Mouse (Mus musculus): Measurements from ENCODE around the gene Slc18a3. TPM values are rescaled to one million over a fixed set of nuclear protein-coding genes. Genes with fewer than 3 reads are reported as not detected.

Slc18a3 gene
- polyA plus RNA-seq, 1 experiment, result not detected

DNA sequence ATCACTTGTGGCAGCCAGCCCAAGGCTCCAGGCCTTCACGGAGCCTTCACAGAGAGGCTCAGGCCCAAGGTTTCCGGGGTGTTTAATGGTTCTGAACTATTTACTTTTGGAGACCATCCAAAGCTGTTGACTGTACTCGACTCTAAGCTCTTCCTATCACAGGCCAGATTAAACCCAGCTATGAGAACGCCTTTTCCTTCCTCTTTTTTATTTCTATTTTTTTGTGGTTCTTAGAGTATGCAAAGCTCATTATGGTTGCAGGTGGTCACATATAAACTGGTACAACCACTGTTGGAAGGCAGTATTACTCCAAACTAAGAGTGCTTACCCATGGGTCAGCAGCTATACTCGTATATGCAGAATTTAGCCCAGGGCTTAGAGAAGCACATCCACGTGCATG lies 17.7 kb downstream of the Slc18a3 start:
- Histone ChIP-seq H3K36me3 (ENCODE audit: control insufficient read depth, insufficient read depth) (no peaks in the 10 kb centered on the region), H3K79me3 (ENCODE audit: low read depth) (no peaks in the 10 kb centered on the region), H3K4me3 (ENCODE audit: insufficient read depth, poor library complexity, severe bottlenecking) (no peak overlapping the region), H3K27me3 (ENCODE audit: control insufficient read depth, insufficient read depth, insufficient read length) (peaks cover 27% of the 10 kb centered on the region), H3ac (ENCODE audit: control insufficient read depth, insufficient read length, low read depth) (no peak overlapping the region), H3K79me2 (ENCODE audit: control insufficient read depth, insufficient read depth) (no peaks in the 10 kb centered on the region)
- no peak for TF ChIP-seq CTCF (IDR thresholded peaks at IDR 0.05; ENCODE audit: control insufficient read depth, insufficient read depth, insufficient read length)
- no peak for TF ChIP-seq MYOD1 (IDR thresholded peaks at IDR 0.05; ENCODE audit: control insufficient read depth, insufficient read length, low read depth)
- no peak for TF ChIP-seq CEBPB (IDR thresholded peaks at IDR 0.05; ENCODE audit: low read depth)
- TF ChIP-seq FOSL1 (IDR thresholded peaks at IDR 0.05; ENCODE audit: insufficient read depth, low read length, poor library complexity, severe bottlenecking), result no peak
- TF ChIP-seq MYOG (IDR thresholded peaks at IDR 0.05; ENCODE audit: control insufficient read depth, extremely low read depth, insufficient read length), result no peak
- TF ChIP-seq MAX (IDR thresholded peaks at IDR 0.05), result no peak
- no peak for TF ChIP-seq USF1 (IDR thresholded peaks at IDR 0.05; ENCODE audit: low read depth)

DNA sequence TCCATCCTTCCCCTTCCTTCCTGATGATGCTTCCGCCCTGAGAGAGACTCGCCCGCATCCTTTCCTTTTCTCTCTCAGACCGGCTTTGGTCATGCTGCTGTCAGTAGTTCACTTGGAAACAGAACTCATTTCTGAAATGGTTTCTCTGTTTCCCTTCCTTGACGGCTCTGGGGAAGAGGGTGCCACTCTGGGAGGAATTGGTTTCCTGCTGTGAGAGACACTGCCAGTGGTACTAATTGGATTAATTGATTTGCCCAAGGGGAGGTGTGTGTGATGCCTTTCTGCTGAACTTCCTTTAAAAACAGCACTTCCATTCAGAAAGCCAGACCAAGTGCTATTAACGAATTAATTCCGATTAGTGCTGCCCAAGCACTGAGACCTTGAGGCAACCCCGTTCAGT lies 21.2 kb downstream of the Slc18a3 start:
- H3K4me3 ChIP-seq (ENCODE audit: insufficient read depth, poor library complexity, severe bottlenecking), result no peak overlapping the region
- peaks cover 42% of the 10 kb centered on the region for H3K27me3 ChIP-seq (ENCODE audit: control insufficient read depth, insufficient read depth, insufficient read length)
- H3ac ChIP-seq (ENCODE audit: control insufficient read depth, insufficient read length, low read depth), result no peak overlapping the region
- no peaks in the 10 kb centered on the region for H3K79me2 ChIP-seq (ENCODE audit: control insufficient read depth, insufficient read depth)
- H3K36me3 ChIP-seq (ENCODE audit: control insufficient read depth, insufficient read depth), result no peaks in the 10 kb centered on the region
- TF ChIP-seq CEBPB (IDR thresholded peaks at IDR 0.05; ENCODE audit: low read depth) (no peak), MAX (IDR thresholded peaks at IDR 0.05) (no peak), MYOD1 (IDR thresholded peaks at IDR 0.05; ENCODE audit: control insufficient read depth, insufficient read length, low read depth) (no peak), FOSL1 (IDR thresholded peaks at IDR 0.05; ENCODE audit: insufficient read depth, low read length, poor library complexity, severe bottlenecking) (no peak), USF1 (IDR thresholded peaks at IDR 0.05; ENCODE audit: low read depth) (no peak), CTCF (IDR thresholded peaks at IDR 0.05; ENCODE audit: control insufficient read depth, insufficient read depth, insufficient read length) (no peak), MYOG (IDR thresholded peaks at IDR 0.05; ENCODE audit: control insufficient read depth, extremely low read depth, insufficient read length) (no peak)
- no peaks in the 10 kb centered on the region for H3K79me3 ChIP-seq (ENCODE audit: low read depth)

DNA sequence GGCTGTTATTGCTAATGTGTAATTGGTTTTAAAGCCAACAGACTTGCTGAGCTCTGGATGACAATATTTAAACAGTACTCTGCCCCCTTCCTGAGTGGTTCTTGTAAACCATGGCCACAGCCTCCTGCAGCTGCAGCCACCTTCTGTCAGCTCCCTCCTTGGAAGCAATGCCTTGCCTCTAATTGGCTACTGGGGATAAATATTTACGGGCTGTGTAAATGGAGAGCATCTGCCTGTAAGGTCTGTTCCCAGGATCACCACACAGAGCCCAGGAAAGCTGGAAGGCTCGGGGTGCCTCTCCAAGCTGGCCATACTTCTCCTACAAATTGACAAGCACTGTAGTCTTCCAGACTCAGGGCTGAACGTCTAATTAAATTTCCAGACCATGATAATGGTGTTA lies 24.9 kb downstream of the Slc18a3 start:
- TF ChIP-seq MYOD1 (IDR thresholded peaks at IDR 0.05; ENCODE audit: control insufficient read depth, insufficient read length, low read depth), result no peak
- no peak for TF ChIP-seq FOSL1 (IDR thresholded peaks at IDR 0.05; ENCODE audit: insufficient read depth, low read length, poor library complexity, severe bottlenecking)
- TF ChIP-seq MYOG (IDR thresholded peaks at IDR 0.05; ENCODE audit: control insufficient read depth, extremely low read depth, insufficient read length), result no peak
- no peak for TF ChIP-seq MAX (IDR thresholded peaks at IDR 0.05)
- no peak for TF ChIP-seq CEBPB (IDR thresholded peaks at IDR 0.05; ENCODE audit: low read depth)
- TF ChIP-seq CTCF (IDR thresholded peaks at IDR 0.05; ENCODE audit: control insufficient read depth, insufficient read depth, insufficient read length), result no peak
- Histone ChIP-seq H3K27me3 (ENCODE audit: control insufficient read depth, insufficient read depth, insufficient read length) (peaks cover 32% of the 10 kb centered on the region), H3ac (ENCODE audit: control insufficient read depth, insufficient read length, low read depth) (no peak overlapping the region), H3K36me3 (ENCODE audit: control insufficient read depth, insufficient read depth) (no peaks in the 10 kb centered on the region), H3K79me3 (ENCODE audit: low read depth) (no peaks in the 10 kb centered on the region), H3K79me2 (ENCODE audit: control insufficient read depth, insufficient read depth) (no peaks in the 10 kb centered on the region), H3K4me3 (ENCODE audit: insufficient read depth, poor library complexity, severe bottlenecking) (no peak overlapping the region)

DNA sequence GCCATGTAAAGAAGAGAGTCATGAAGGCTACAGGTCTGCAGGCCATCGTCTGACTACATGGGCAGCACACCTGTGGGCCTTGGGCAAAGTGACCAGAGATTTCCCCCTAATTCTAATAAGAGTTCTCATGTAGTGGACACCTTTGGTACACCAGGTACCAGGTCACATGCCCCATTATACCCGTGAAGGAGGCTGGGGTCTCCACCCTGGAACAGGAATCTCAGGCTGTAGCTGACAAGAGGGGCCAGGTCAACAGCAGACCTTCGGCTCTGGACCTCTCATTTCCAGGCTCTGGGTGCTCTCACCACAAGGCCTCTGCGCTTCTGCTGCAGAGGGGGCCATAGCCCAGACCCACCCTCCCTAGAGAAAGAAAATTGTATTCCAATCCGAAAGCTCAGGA lies 25.3 kb downstream of the Slc18a3 start:
- TF ChIP-seq MYOD1 (IDR thresholded peaks at IDR 0.05; ENCODE audit: control insufficient read depth, insufficient read length, low read depth), result no peak
- no peak for TF ChIP-seq MYOG (IDR thresholded peaks at IDR 0.05; ENCODE audit: control insufficient read depth, extremely low read depth, insufficient read length)
- TF ChIP-seq USF1 (IDR thresholded peaks at IDR 0.05; ENCODE audit: low read depth), result no peak
- no peak for TF ChIP-seq MAX (IDR thresholded peaks at IDR 0.05)
- Histone ChIP-seq H3K4me3 (ENCODE audit: insufficient read depth, poor library complexity, severe bottlenecking) (no peak overlapping the region), H3K79me3 (ENCODE audit: low read depth) (no peaks in the 10 kb centered on the region), H3K27me3 (ENCODE audit: control insufficient read depth, insufficient read depth, insufficient read length) (peaks cover 28% of the 10 kb centered on the region), H3K36me3 (ENCODE audit: control insufficient read depth, insufficient read depth) (no peaks in the 10 kb centered on the region), H3K79me2 (ENCODE audit: control insufficient read depth, insufficient read depth) (no peaks in the 10 kb centered on the region), H3ac (ENCODE audit: control insufficient read depth, insufficient read length, low read depth) (no peak overlapping the region)

DNA sequence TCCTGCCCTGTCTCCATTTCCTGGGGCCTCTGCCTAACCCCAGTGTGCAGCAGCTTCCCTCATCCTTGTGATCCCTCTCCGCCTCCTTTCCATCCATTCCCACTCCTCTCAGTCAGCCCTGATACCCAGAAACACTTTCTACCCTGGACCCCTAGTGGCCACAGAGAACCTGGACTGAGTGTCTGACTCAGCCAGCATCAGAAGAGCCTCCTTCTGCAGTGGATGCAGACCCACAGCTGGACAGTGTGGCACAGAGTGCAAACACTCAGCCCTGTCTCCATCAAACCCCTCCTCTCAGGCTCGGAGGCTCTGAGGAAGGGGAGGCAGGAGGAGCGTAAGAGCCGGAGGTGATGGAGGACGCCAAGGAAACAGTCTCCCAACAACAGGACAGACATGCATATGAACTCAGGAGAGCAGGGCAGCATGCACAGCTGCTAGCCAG lies 27.3 kb downstream of the Slc18a3 start:
- no peak for TF ChIP-seq CEBPB (IDR thresholded peaks at IDR 0.05; ENCODE audit: low read depth)
- no peak for TF ChIP-seq MAX (IDR thresholded peaks at IDR 0.05)
- TF ChIP-seq CTCF (IDR thresholded peaks at IDR 0.05; ENCODE audit: control insufficient read depth, insufficient read depth, insufficient read length), result no peak
- TF ChIP-seq USF1 (IDR thresholded peaks at IDR 0.05; ENCODE audit: low read depth), result no peak
- TF ChIP-seq MYOD1 (IDR thresholded peaks at IDR 0.05; ENCODE audit: control insufficient read depth, insufficient read length, low read depth), result no peak
- no peak for TF ChIP-seq FOSL1 (IDR thresholded peaks at IDR 0.05; ENCODE audit: insufficient read depth, low read length, poor library complexity, severe bottlenecking)
- no peak for TF ChIP-seq MYOG (IDR thresholded peaks at IDR 0.05; ENCODE audit: control insufficient read depth, extremely low read depth, insufficient read length)
- Histone ChIP-seq H3ac (ENCODE audit: control insufficient read depth, insufficient read length, low read depth) (no peak overlapping the region), H3K27me3 (ENCODE audit: control insufficient read depth, insufficient read depth, insufficient read length) (peaks cover 24% of the 10 kb centered on the region), H3K79me2 (ENCODE audit: control insufficient read depth, insufficient read depth) (no peaks in the 10 kb centered on the region), H3K36me3 (ENCODE audit: control insufficient read depth, insufficient read depth) (no peaks in the 10 kb centered on the region), H3K79me3 (ENCODE audit: low read depth) (no peaks in the 10 kb centered on the region), H3K4me3 (ENCODE audit: insufficient read depth, poor library complexity, severe bottlenecking) (no peak overlapping the region)

DNA sequence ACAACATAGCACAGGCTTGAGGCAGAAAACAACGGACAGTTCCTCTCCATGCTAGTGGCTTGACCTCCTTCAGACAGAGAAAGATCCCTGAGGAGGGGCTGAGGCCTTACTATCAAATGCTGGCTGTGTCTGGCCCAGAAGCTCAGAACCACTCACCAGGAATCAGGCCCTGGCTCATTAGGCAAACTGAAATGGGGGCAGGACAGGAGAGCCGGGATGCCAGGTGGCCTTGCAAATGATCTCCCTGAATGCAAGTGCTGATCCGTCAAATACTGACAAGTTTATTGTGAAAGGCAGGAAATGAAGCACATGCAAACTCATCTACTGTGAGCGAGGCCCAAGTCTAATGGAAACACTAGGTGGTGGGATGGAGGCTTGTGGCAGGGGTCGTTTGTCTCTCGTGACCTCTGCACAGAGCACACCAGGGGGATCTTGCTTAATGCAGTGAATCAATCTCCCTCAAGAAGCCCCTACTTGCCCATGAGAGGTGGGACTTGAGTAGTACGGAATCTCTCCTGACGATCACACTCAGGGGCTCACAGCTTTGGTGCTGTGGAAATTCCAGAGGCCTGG lies 35.5 kb downstream of the Slc18a3 start:
- H3K27me3 ChIP-seq (ENCODE audit: control insufficient read depth, insufficient read depth, insufficient read length), result peaks cover 57% of the 10 kb centered on the region
- H3K36me3 ChIP-seq (ENCODE audit: control insufficient read depth, insufficient read depth), result no peaks in the 10 kb centered on the region
- no peak overlapping the region for H3ac ChIP-seq (ENCODE audit: control insufficient read depth, insufficient read length, low read depth)
- H3K79me3 ChIP-seq (ENCODE audit: low read depth), result no peaks in the 10 kb centered on the region
- H3K79me2 ChIP-seq (ENCODE audit: control insufficient read depth, insufficient read depth), result no peaks in the 10 kb centered on the region
- no peak for TF ChIP-seq CTCF (IDR thresholded peaks at IDR 0.05; ENCODE audit: control insufficient read depth, insufficient read depth, insufficient read length)
- no peak for TF ChIP-seq MYOG (IDR thresholded peaks at IDR 0.05; ENCODE audit: control insufficient read depth, extremely low read depth, insufficient read length)
- TF ChIP-seq MYOD1 (IDR thresholded peaks at IDR 0.05; ENCODE audit: control insufficient read depth, insufficient read length, low read depth), result no peak
- TF ChIP-seq MAX (IDR thresholded peaks at IDR 0.05), result no peak
- TF ChIP-seq USF1 (IDR thresholded peaks at IDR 0.05; ENCODE audit: low read depth), result no peak
- no peak for TF ChIP-seq FOSL1 (IDR thresholded peaks at IDR 0.05; ENCODE audit: insufficient read depth, low read length, poor library complexity, severe bottlenecking)
- TF ChIP-seq CEBPB (IDR thresholded peaks at IDR 0.05; ENCODE audit: low read depth), result no peak
- H3K4me3 ChIP-seq (ENCODE audit: insufficient read depth, poor library complexity, severe bottlenecking), result no peak overlapping the region

Measured in C2C12 (cell line).